Mouse (Mus musculus) liver, postnatal 0 days (tissue): ENCODE measurements around the gene Rap1a. TPM values are rescaled to one million over a fixed set of nuclear protein-coding genes. Genes with fewer than 3 reads are reported as not detected.

Source experiments
- ATAC-seq: fragments of 200-750 bp; cut with Nextera tagmentation; 2 replicates; pipeline ENCODE4 v1.8.0; 2017; ENCODE audit warnings: mild to moderate bottlenecking, moderate library complexity
- DNase-seq: peaks from one replicate; pipeline ENCODE4 v3.0.0-alpha.2; 2016
- H3K27ac ChIP-seq: fragments of 300-500 bp; sonication (generic); 2 replicates; pipeline ENCODE4 v1.5.1; 2014; ENCODE audit warnings: antibody characterized with exemption, moderate library complexity, mild to moderate bottlenecking, low read depth
- H3K27me3 ChIP-seq: fragments of 300-500 bp; sonication (generic); 2 replicates; pipeline ENCODE4 v1.6.1; 2014; ENCODE audit warnings: low read length, control low read depth, mixed read lengths; ENCODE audit not compliant: insufficient read depth
- H3K36me3 ChIP-seq: fragments of 300-500 bp; sonication (generic); replicated peaks from 2 replicates; pipeline ENCODE4 v1.6.1; 2014; ENCODE audit warnings: mild to moderate bottlenecking, control low read depth, low read length, moderate library complexity, mixed read lengths; ENCODE audit not compliant: insufficient read depth
- H3K4me1 ChIP-seq: fragments of 300-500 bp; sonication (generic); 2 replicates; pipeline ENCODE4 v1.6.1; 2014; ENCODE audit warnings: antibody characterized with exemption, mild to moderate bottlenecking, control low read depth; ENCODE audit not compliant: insufficient read depth
- H3K4me2 ChIP-seq: fragments of 300-500 bp; sonication (generic); 2 replicates; pipeline ENCODE4 v1.6.1; 2014; ENCODE audit warnings: low read depth, mild to moderate bottlenecking, low read length, moderate library complexity, mixed read lengths
- H3K4me3 ChIP-seq: fragments of 300-500 bp; sonication (generic); 2 replicates; pipeline ENCODE4 v1.5.1; 2014; ENCODE audit warnings: low read depth, low read length
- H3K9ac ChIP-seq: fragments of 300-500 bp; sonication (generic); replicated peaks from 2 replicates; pipeline ENCODE4 v1.6.1; 2014; ENCODE audit warnings: mild to moderate bottlenecking, moderate library complexity
- H3K9me3 ChIP-seq: fragments of 300-500 bp; sonication (generic); 2 replicates; pipeline ENCODE4 v1.6.1; 2016; ENCODE audit warnings: mild to moderate bottlenecking, control low read depth, low read length, mixed read lengths
- CTCF ChIP-seq: sonication (generic); IDR thresholded peaks from 2 replicates; pipeline ENCODE4 v1.5.1; 2016; ENCODE audit warnings: antibody characterized with exemption, low read depth
- EP300 ChIP-seq: IDR thresholded peaks from 2 replicates; pipeline ENCODE4 v1.6.1; 2016; ENCODE audit warnings: antibody characterized with exemption, low read depth, mild to moderate bottlenecking
- WGBS: fragments of 180-500 bp; shearing (Covaris S2); extraction: QIAGEN DNeasy Blood & Tissue Kit; methylation state at CpG from one replicate; pipeline ENCODE4 v1.1.7; 2014; ENCODE audit not compliant: insufficient replicate concordance; 5-methylcytosine and 5-hydroxymethylcytosine counted together
- polyA plus RNA-seq: library from polyadenylated mRNA; unstranded; fragments of >200 nt; fragmentation: Nextera tagmentation; extraction: Ambion mirVana; gene quantifications from 2 replicates; pipeline ENCODE4 v1.2.1, GENCODE M21; 2015

Gene Rap1a
- polyA plus RNA-seq, 1 experiment from 2014 or later: 93.3 TPM

- H3K4me1 ChIP-seq: 0 out of 2 replicates have a peak, but pooled peaks cover 3% of the 10 kb centered on the region
- H3K9ac ChIP-seq: no peak overlapping the region
- no peak overlapping the region for H3K4me3 ChIP-seq
- ATAC-seq: no peak
- no peaks in the 10 kb centered on the region for H3K36me3 ChIP-seq
- H3K9me3 ChIP-seq: no peaks in the 10 kb centered on the region
- no peak overlapping the region for H3K27ac ChIP-seq
- no peaks in the 10 kb centered on the region for H3K27me3 ChIP-seq
- TF ChIP-seq CTCF (no peak), EP300 (no peak)
- DNase-seq: no peak
- WGBS: 91% methylated on average over 3 of the region's 3 CpGs
- H3K4me2 ChIP-seq: no peak overlapping the region
Observed at GRCm38 (mm10) chr3:105831584-105831983, 30.4 kb upstream of the Rap1a start.

GRCm38 (mm10) chr3:105825501-105826161 is 24.5 kb upstream of the Rap1a start:
- Histone ChIP-seq H3K4me2 (no peak overlapping the region), H3K4me1 (peaks cover 12% of the 10 kb centered on the region), H3K4me3 (no peak overlapping the region), H3K9ac (peak overlapping the region; percentile 21; the same call in 1 of the 2 replicates), H3K27me3 (no peaks in the 10 kb centered on the region), H3K9me3 (no peaks in the 10 kb centered on the region), H3K36me3 (no peaks in the 10 kb centered on the region), H3K27ac (no peak overlapping the region; the same call in 1 of the 2 replicates)
- no peak for TF ChIP-seq EP300
- WGBS: 36% methylated on average over 7 of the region's 7 CpGs
- ATAC-seq: peak; percentile 60
- DNase-seq: peak; percentile 30

GRCm38 (mm10) chr3:105824704-105825103 is 23.6 kb upstream of the Rap1a start:
- no peaks in the 10 kb centered on the region for H3K27me3 ChIP-seq
- H3K27ac ChIP-seq: no peak overlapping the region
- WGBS: 55% methylated on average over 2 of the region's 2 CpGs
- DNase-seq (no peak), ATAC-seq (no peak)
- TF ChIP-seq CTCF: no peak
- no peak for TF ChIP-seq EP300
- H3K4me1 ChIP-seq: peaks cover 12% of the 10 kb centered on the region
- no peak overlapping the region for H3K4me3 ChIP-seq
- no peak overlapping the region for H3K4me2 ChIP-seq
- H3K9ac ChIP-seq: no peak overlapping the region
- H3K9me3 ChIP-seq: no peaks in the 10 kb centered on the region
- no peaks in the 10 kb centered on the region for H3K36me3 ChIP-seq

- Histone ChIP-seq H3K4me2 (no peak overlapping the region), H3K9me3 (no peaks in the 10 kb centered on the region), H3K9ac (no peak overlapping the region), H3K27me3 (no peaks in the 10 kb centered on the region), H3K36me3 (no peaks in the 10 kb centered on the region), H3K4me3 (no peak overlapping the region), H3K4me1 (peaks cover 12% of the 10 kb centered on the region), H3K27ac (no peak overlapping the region)
- ATAC-seq (no peak), DNase-seq (no peak)
- TF ChIP-seq CTCF (no peak), EP300 (no peak)
- 35% methylated on average over 5 of the region's 5 CpGs for WGBS
Observed at GRCm38 (mm10) chr3:105824103-105824502, 23.0 kb upstream of the Rap1a start.

GRCm38 (mm10) chr3:105823609-105824008 is 22.5 kb upstream of the Rap1a start:
- Histone ChIP-seq H3K9me3 (no peaks in the 10 kb centered on the region), H3K27ac (no peak overlapping the region), H3K4me3 (no peak overlapping the region), H3K27me3 (no peaks in the 10 kb centered on the region), H3K4me2 (no peak overlapping the region), H3K4me1 (peaks cover 14% of the 10 kb centered on the region), H3K36me3 (no peaks in the 10 kb centered on the region), H3K9ac (no peak overlapping the region)
- ATAC-seq (no peak), DNase-seq (no peak)
- TF ChIP-seq CTCF (no peak), EP300 (no peak)

GRCm38 (mm10) chr3:105821504-105821903 is 20.4 kb upstream of the Rap1a start:
- no peaks in the 10 kb centered on the region for H3K9me3 ChIP-seq
- no peak overlapping the region for H3K4me2 ChIP-seq
- H3K9ac ChIP-seq: no peak overlapping the region
- no peak overlapping the region for H3K4me3 ChIP-seq
- H3K27ac ChIP-seq: no peak overlapping the region
- ATAC-seq: no peak
- TF ChIP-seq EP300 (no peak), CTCF (no peak)
- peaks cover 21% of the 10 kb centered on the region for H3K4me1 ChIP-seq
- H3K36me3 ChIP-seq: no peaks in the 10 kb centered on the region
- DNase-seq: no peak
- 83% methylated on average over 3 of the region's 3 CpGs for WGBS
- no peaks in the 10 kb centered on the region for H3K27me3 ChIP-seq

GRCm38 (mm10) chr3:105820272-105820671 is 19.1 kb upstream of the Rap1a start:
- Histone ChIP-seq H3K9me3 (no peaks in the 10 kb centered on the region), H3K4me1 (peaks cover 17% of the 10 kb centered on the region), H3K4me3 (no peak overlapping the region), H3K9ac (no peak overlapping the region), H3K4me2 (no peak overlapping the region), H3K27ac (no peak overlapping the region), H3K27me3 (no peaks in the 10 kb centered on the region), H3K36me3 (no peaks in the 10 kb centered on the region)
- no peak for TF ChIP-seq CTCF
- TF ChIP-seq EP300: no peak
- no peak for DNase-seq
- ATAC-seq: no peak
- WGBS: 76% methylated on average over 3 of the region's 3 CpGs
